Mouse (Mus musculus) kidney, adult 2 months (tissue): Measurements from ENCODE around the gene Plod1.

Experiments
- CTCF ChIP-seq: fragments of 200-500 bp; conservative IDR thresholded peaks from 2 replicates; pipeline ENCODE4 v1.5.1; 2011; ENCODE audit warnings: low read depth, mild to moderate bottlenecking, control low read depth, low read length, moderate library complexity, mixed read lengths; ENCODE audit not compliant: insufficient read depth, insufficient read length
- POLR2A ChIP-seq: fragments of 200-500 bp; IDR thresholded peaks from one replicate; pipeline ENCODE4 v1.6.1; 2011; ENCODE audit warnings: low read depth, low read length, control low read depth

GRCm38 (mm10) chr4:147862051-147862450 is 74.5 kb downstream of the Plod1 start:
- no peak for TF ChIP-seq CTCF
- TF ChIP-seq POLR2A = no peak
